Mouse (Mus musculus) ZHBTc4 (cell line): Measurements from ENCODE around the gene Mipep.

Source experiments
- DNase-seq: peaks from one replicate; pipeline ENCODE4 v3.0.0-alpha.2; 2011; ENCODE audit warnings: low read depth, low spot score

The Mipep gene

GRCm38 (mm10) chr14:60799762-60800728 is 15.7 kb downstream of the Mipep start:
- DNase-seq = peak; percentile 39

DNA sequence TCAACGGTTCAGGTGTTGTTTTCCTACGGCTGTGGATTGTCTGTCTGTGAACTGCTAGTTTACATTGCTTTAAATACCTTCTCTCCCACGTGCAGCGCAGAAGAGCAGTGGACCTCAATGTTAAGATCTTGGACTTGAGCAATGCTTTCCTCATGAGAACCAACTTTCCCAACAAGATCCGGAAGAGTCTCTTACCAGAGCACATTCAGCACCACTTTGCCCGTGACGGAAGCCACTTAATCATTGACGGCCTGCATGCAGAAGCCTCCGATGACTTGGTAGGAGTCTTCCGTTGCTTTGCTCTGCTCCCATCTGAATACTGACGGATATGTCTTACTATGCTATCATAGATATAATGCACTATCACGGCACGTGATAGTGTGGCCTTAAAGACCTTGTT is 17.7 kb downstream of the Mipep start:
- no peak for DNase-seq

GRCm38 (mm10) chr14:60804978-60805377 is 20.6 kb downstream of the Mipep start:
- DNase-seq = no peak

DNA sequence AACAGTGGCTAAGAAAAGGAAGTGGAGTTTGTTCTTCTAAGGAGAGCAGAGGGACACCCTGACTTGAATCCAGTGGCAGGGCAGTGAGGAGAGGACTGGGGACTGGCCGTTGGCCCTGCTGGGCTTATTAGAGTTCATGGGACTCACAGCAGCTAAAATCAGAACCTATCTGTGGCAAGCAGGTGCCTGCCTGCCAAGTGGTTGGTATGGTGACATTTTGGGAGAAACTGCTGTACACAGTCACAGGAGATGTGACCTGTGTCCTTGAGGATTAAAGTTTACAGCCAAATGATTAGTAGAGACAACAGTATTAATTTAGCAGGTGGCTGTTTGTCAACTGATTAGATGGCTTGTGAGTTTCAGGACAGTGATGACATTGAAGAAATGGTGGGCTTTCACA is 21.5 kb downstream of the Mipep start:
- DNase-seq = no peak

DNA sequence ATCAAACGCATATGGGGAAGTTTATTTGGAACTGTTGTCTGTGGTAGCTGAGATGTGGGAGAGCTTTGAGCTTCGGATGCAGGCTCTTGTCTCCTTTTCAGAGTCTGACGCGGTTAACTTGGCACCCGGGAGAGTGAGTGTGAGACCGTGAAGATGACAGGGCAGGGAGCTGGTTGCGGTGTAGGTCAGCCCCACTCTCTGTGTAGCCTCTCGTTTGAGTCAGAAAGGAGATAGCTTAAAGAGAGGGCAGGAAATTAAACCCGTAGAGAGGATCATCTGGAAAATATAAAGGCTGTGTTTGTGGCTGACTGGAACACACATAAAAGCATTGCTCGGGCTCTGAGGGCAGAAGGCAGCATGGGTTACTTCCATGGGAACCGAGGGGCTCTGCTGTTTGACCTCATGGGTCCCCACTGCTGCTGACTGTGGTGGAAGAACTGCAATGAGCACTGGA is 22.5 kb downstream of the Mipep start:
- no peak for DNase-seq

DNA sequence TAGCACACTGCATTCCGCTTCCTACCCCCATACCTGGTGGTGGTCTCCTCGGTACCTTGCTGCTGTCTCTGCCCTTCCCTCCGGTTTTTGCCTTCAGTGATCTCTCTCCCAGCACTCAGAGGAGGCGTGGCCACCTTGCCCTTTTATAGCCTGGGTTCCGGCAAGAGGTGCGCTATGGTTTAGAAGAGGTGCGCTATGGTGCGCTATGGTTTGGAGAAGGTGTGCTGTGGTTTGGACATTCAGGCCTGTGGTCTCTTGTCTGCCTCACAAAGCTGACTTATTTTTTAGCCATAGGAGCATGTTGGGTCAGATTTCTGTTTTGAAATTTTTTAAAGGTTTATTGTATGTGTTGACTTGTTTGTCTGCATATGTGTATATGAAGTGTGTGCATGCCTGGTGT is 25.5 kb downstream of the Mipep start:
- DNase-seq = no peak

DNA sequence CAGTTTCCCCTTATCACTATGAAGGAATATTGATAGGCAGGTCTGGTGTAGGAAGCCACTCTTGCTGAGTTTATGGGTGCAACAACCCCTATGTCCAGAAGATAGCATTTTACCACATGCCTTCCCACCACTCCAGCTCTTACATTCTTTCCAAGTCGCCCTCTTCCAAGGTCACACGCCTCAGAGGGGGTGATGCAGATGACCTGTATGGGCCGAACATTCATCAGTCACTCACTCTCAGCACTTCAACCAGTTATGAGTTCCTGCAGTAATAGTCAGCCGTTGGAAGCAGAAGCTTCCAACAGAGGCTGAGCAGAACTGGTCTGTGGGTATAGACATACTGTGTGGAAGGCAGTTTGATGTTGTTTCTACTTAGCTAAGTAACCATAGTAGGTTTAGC is 27.2 kb downstream of the Mipep start:
- no peak for DNase-seq

DNA sequence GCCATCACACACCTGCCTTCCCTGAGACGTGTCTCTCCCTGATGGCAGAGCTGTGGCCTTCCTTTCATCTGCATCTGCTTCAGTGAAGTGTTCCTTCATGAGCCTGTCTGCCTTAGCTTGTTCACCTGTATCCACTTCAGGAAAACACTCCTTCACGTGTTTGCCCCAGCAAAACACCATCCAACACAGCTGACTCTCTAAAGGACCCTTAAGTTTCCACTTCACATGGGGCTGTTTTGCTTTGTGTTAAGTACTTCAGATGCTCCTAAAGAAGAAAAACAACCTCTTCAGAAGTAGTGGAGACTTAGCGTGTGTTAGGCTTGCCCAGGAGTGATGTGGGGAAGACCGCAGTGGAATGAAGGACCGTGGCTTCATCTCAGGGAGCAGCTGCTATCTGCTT is 30.7 kb downstream of the Mipep start:
- no peak for DNase-seq

DNA sequence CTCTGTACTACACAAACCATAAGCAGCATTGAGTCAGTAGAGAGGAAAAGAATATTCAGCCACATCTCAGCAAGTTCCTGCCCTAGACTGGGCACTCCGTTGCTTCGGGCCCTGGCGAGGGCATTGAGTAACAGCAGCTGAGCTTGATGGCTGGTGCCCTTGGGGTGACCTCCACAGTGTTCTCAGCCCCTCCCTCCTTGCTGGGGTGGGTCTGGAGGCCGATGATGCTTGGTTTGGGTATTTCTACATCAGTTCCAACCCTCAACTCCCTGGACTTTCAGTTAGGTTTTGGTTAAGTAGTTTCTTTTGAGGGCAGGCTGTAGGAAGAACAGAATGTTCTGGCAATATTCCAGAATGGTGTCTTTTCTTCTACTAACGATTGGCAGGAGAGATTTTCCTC is 33.7 kb downstream of the Mipep start:
- DNase-seq = peak; percentile 21

DNA sequence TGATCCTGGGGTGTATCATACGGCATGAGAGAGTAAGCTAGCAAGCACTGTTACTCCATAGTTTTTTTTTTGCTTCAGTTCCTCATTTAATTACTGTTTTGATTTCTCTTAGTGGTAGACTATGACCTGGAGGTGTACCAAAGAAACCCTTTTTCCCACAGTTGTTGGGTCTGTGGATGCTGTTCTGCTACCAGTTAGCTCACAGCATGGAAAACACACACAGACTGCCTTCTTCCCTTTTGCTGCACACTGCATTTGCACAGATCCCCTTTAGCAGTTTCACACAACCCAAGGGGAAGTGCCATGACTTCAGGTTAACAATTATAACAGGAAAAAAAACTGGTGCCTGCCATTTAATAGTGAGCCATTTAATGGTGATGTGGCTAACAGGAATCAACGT is 45.7 kb downstream of the Mipep start:
- no peak for DNase-seq

DNA sequence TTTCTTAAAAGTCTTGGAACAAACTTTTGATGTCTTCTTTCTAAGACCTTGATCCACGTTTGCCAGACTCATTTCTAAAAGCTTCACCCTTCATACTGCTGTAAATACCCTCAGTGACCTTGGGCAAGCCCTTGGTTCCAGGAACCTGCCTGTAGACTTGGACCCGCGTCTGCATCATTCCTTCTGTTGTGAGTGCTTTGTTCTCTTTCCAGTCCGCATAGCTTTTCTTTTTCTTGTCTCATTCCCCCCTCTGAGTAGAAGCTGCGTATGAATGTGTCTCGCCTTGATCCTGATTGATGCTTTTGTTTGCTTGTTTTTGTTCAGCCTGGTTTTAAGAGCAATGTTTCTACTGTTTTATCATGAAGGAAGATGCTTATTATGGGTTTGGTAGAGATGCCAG is 52.3 kb downstream of the Mipep start:
- peak; percentile 55 for DNase-seq

- DNase-seq = no peak
These were observed 55.3 kb downstream of the Mipep start for GRCm38 (mm10) chr14:60839654-60840053.

GRCm38 (mm10) chr14:60841977-60842659 is 57.7 kb downstream of the Mipep start:
- peak; percentile 24 for DNase-seq

GRCm38 (mm10) chr14:60843596-60843995 is 59.2 kb downstream of the Mipep start:
- DNase-seq = no peak

DNA sequence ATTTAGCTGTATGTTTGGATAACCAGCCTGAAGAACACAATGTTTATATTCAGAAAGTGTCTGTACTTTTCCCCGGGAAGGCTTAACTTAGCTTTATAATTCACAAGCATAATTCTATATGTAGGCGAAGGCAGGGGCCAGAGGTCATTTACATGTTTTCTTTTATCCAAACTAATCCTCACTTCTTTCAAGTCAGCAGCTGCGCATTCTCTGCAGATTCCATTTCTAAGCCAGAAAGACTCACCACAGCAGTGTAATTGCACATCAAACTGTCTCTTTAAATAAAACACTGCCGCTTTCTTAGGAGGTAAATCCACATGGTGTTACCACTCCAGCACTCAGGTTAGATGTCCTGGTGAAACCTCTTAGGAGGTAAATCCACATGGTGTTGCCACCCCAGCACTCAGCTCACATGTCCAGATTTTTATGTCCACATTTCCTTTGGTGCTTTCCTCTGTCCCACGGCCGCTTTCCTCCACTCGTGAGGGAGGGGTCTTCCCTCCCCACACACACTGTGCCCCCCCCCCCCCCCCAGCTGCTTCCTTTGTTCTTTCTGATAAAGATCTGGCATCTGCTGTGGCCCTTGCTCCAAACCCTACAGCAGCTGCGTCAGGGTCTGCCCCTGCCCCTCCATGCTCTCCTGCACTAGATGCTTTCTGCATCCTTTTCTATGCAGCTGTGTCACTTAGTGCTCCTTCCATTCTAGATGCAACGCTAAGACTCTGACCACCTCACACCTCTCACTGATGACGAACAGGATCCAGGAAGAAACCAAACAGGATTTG is 61.1 kb downstream of the Mipep start:
- no peak for DNase-seq

- DNase-seq = no peak
These were observed 61.8 kb downstream of the Mipep start for GRCm38 (mm10) chr14:60846174-60846573.

- DNase-seq = no peak
These were observed 63.8 kb downstream of the Mipep start for GRCm38 (mm10) chr14:60848194-60848593.

DNA sequence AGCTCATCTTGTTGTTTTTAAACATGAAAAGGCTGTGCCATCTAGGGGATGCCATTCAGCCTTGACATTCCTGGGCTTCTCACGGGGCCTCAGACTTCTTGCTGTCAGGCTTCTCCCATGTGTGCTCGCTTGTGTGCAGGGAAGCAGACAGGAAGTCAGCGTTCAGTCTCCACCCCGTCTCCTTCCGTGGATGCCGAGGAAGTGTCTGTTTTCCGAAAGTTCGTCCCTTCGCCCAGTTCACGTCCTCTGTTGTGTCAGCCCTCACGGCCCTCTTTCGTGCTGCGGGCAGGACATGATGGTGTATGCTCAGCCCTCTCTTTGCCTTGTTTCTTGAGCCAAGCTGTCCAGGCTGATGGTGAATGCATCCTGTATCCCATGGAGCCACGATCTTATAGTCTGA is 65.7 kb downstream of the Mipep start:
- DNase-seq = no peak

DNA sequence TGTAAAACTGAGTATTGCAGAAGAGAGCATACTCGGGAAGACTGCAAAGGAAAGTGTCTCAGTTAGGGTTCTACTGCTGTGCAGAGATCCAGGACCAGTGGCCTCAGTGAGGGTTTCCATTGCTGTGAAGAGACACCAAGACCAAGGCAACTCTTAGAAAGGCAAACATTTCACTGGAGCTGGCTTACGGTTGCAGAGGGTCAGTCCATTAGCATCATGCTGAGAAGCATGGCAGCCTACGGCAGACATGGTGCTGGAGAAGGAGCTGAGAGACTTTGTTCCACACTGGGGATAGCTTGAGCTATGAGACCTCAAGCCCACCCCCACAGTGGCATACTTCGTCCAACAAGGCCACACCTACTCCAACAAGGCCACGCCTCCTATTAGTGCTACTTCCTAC is 67.3 kb downstream of the Mipep start:
- no peak for DNase-seq

DNA sequence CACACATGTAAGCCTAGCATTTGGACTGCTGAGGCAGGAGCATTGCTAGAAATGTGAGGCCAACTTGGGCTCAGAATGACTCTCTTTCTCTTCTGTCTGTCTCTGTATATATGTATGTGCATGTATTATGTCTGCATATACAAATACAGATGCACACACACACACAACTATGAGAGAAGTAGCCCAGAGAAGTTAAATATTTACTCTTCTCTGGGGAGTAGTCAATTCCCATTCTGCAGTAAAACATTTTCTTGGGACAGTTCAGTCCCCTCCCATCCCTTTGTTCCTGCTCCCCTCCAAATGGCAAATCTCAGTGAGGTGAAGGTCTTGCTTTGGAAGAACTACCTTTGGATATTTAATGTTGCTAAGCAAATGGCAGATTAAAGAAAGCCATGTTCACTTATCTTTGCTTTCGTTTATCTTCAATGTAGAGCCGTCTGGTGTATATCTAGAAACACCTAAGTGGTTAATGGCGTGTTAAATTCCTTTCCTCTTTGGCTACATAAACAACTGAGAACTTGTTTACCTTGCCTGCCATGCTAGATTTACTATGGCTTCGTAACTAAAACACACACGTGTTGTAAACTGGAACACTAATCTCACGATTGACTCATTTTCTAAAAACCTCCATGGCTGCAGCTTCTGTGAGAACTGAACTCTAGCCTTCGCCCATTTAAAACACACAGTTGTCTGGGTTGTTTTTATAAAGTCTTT is 72.0 kb downstream of the Mipep start:
- DNase-seq = no peak

DNA sequence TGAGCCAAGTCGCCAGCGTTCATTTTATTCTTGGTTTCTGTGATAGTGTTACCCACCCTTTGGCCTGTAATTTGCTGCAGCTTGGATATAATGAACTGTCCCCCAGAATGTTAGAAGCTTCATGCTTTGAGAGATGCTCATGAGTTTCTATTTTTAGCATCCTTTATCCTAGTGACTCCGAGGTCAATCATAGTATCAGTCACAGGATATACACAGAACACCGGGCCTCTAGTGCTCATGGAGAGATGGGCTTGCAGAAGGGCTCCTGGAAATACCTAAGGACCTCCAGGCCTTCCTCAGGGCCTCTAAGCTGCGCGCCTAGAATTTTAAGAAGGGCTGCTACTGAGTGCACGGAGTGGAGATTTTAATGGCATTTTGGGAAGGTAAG is 72.5 kb downstream of the Mipep start:
- DNase-seq = no peak
